Mouse (Mus musculus) intestine, embryonic 15.5 days (tissue): Measurements from ENCODE around the gene Pla1a. TPM values are rescaled to one million over a fixed set of nuclear protein-coding genes. Genes with fewer than 3 reads are reported as not detected.

Experiments
- ATAC-seq: fragments of 200-750 bp; cut with Nextera tagmentation; 2 replicates; pipeline ENCODE4 v1.8.0; 2017; ENCODE audit warnings: moderate TSS enrichment, moderate library complexity
- H3K27ac ChIP-seq: fragments of 300-500 bp; sonication (generic); 2 replicates; pipeline ENCODE4 v1.5.1; 2015; ENCODE audit warnings: mild to moderate bottlenecking, inconsistent platforms
- H3K27me3 ChIP-seq: fragments of 300-500 bp; sonication (generic); replicated peaks from 2 replicates; pipeline ENCODE4 v1.6.1; 2015; ENCODE audit warnings: inconsistent platforms
- H3K36me3 ChIP-seq: fragments of 300-500 bp; sonication (generic); 2 replicates; pipeline ENCODE4 v1.6.1; 2015; ENCODE audit warnings: inconsistent platforms
- H3K4me1 ChIP-seq: fragments of 300-500 bp; sonication (generic); replicated peaks from 2 replicates; pipeline ENCODE4 v1.6.1; 2015; ENCODE audit warnings: inconsistent platforms
- H3K4me2 ChIP-seq: fragments of 300-500 bp; sonication (generic); replicated peaks from 2 replicates; pipeline ENCODE4 v1.6.1; 2015; ENCODE audit warnings: mild to moderate bottlenecking, inconsistent platforms
- H3K4me3 ChIP-seq: fragments of 300-500 bp; sonication (generic); replicated peaks from 2 replicates; pipeline ENCODE4 v1.5.1; 2015; ENCODE audit warnings: inconsistent platforms
- H3K9ac ChIP-seq: fragments of 300-500 bp; sonication (generic); 2 replicates; pipeline ENCODE4 v1.6.1; 2015; ENCODE audit warnings: inconsistent platforms
- H3K9me3 ChIP-seq: fragments of 300-500 bp; sonication (generic); 2 replicates; pipeline ENCODE4 v1.6.1; 2016; ENCODE audit warnings: inconsistent platforms
- WGBS: fragments of 180-500 bp; shearing (Covaris S2); methylation state at CpG from one replicate; pipeline ENCODE4 v1.1.7; 2015; 5-methylcytosine and 5-hydroxymethylcytosine counted together
- polyA plus RNA-seq: library from polyadenylated mRNA; unstranded; fragments of >200 nt; fragmentation: Nextera tagmentation; extraction: Ambion mirVana; gene quantifications from 2 replicates; pipeline ENCODE4 v1.2.1, GENCODE M21; 2015

Gene Pla1a
- polyA plus RNA-seq, 1 experiment from 2014 or later = 1.3 TPM

- Histone ChIP-seq H3K9ac (no peak overlapping the region), H3K4me3 (no peak overlapping the region), H3K27me3 (no peaks in the 10 kb centered on the region), H3K4me2 (no peak overlapping the region), H3K27ac (no peak overlapping the region), H3K9me3 (no peaks in the 10 kb centered on the region), H3K36me3 (peaks cover 25% of the 10 kb centered on the region), H3K4me1 (no peaks in the 10 kb centered on the region)
- no peak for ATAC-seq
- 96% methylated on average over 7 of the region's 7 CpGs for WGBS
Measured at GRCm38 (mm10) chr16:38443721-38444464, 10.9 kb upstream of the Pla1a start.

DNA sequence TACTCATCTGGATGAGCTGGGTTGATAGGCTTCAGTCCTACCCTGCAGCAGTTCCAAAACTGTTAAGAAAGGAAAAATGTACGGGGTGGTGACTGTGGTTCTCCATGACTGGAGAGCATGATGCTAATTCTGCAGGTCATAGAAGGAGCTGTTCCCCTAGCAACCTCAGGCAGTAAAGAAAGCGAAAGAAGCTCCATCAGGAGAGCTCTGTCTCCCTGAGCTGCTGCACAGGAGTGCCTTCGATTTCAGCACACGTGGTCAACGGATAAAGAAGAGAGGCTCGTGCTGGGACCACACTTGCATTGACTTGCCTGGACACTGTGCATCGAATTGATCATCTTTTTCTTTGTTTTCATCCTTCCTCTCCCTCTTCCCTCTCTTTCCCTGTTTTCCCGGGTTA, 9.3 kb upstream of the Pla1a start:
- 79% methylated on average over 8 of the region's 8 CpGs for WGBS
- Histone ChIP-seq H3K4me2 (no peak overlapping the region), H3K27ac (no peak overlapping the region), H3K36me3 (peaks cover 22% of the 10 kb centered on the region), H3K4me1 (no peaks in the 10 kb centered on the region), H3K27me3 (no peaks in the 10 kb centered on the region), H3K4me3 (no peak overlapping the region), H3K9me3 (no peaks in the 10 kb centered on the region), H3K9ac (no peak overlapping the region)
- no peak for ATAC-seq

DNA sequence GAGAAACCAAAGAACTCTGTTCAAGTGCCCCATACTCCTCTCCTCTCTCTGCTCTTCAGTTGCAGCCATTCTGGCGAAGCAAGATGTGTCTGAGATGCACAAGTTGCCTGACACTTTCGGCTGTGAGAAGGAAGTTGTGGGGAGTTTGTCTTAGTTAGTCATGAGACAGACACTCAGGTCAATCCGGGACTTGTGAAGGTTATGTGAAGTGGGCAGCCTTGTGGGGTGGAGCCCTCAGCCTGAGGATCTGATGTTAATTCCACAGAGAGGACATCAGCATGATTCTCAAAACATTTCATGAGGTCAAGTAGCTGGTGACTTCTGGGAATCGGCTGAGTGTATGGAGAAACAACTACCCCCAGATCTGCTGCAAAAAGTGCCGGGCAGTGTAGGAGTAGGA, 8.7 kb upstream of the Pla1a start:
- H3K4me3 ChIP-seq = no peak overlapping the region
- whole genome bisulfite sequencing = 76% methylated on average over 5 of the region's 5 CpGs
- no peak overlapping the region for H3K9ac ChIP-seq
- H3K9me3 ChIP-seq = no peaks in the 10 kb centered on the region
- ATAC-seq = no peak
- no peak overlapping the region for H3K4me2 ChIP-seq
- H3K4me1 ChIP-seq = no peaks in the 10 kb centered on the region
- no peaks in the 10 kb centered on the region for H3K27me3 ChIP-seq
- H3K36me3 ChIP-seq = peaks cover 16% of the 10 kb centered on the region
- H3K27ac ChIP-seq = no peak overlapping the region

DNA sequence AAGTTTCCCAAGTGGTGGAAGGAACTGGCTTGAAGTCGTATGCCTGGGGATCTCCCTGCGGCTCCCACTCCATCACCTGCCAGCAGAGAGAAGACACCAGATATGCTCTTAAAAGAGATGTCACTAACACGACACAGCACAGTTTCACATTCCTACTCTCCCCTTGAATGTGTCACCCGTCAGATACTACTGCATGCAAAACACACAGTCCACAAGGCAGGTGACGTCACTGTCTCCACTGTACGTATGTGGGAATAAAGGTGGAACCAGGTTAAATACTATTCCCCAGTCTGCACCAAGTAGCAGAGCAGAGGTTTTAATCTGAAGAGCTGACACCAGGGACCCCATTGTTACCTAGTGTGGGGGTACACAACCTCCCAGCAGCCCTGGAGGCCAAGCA, 7.5 kb upstream of the Pla1a start:
- no peak for ATAC-seq

DNA sequence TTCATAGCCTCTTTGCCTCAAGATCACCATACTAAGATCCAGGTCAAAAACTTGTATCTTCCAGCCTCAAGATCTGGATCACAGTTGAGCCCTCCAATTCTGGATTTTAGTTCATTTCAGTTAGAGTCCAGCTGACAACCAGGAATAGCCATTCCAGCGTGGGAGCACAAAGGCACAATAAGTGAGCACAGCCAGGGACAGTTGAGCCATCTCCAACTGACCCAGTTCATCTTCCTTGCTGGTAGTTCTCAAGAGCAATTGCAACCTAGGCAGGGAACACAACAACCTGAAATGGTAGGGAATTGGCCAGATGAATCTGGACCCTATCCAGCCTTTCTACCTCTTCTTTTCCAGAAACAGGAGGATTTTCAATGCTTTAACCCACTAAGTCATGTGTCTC, 6.2 kb upstream of the Pla1a start:
- Histone ChIP-seq H3K4me1 (no peaks in the 10 kb centered on the region), H3K27me3 (no peaks in the 10 kb centered on the region), H3K4me3 (no peak overlapping the region), H3K27ac (no peak overlapping the region), H3K36me3 (no peaks in the 10 kb centered on the region), H3K9me3 (no peaks in the 10 kb centered on the region), H3K4me2 (no peak overlapping the region), H3K9ac (no peak overlapping the region)
- WGBS = 86% methylated on average over 1 of the region's 1 CpGs
- no peak for ATAC-seq

More for the DNA sequence above, 7.5 kb upstream of the Pla1a start:
- H3K27ac ChIP-seq = no peak overlapping the region
- H3K4me3 ChIP-seq = no peak overlapping the region
- no peak overlapping the region for H3K9ac ChIP-seq
- H3K9me3 ChIP-seq = no peaks in the 10 kb centered on the region
- H3K4me2 ChIP-seq = no peak overlapping the region
- whole genome bisulfite sequencing = 74% methylated on average over 6 of the region's 6 CpGs
- H3K27me3 ChIP-seq = no peaks in the 10 kb centered on the region
- no peaks in the 10 kb centered on the region for H3K4me1 ChIP-seq
- peaks cover 8% of the 10 kb centered on the region for H3K36me3 ChIP-seq

DNA sequence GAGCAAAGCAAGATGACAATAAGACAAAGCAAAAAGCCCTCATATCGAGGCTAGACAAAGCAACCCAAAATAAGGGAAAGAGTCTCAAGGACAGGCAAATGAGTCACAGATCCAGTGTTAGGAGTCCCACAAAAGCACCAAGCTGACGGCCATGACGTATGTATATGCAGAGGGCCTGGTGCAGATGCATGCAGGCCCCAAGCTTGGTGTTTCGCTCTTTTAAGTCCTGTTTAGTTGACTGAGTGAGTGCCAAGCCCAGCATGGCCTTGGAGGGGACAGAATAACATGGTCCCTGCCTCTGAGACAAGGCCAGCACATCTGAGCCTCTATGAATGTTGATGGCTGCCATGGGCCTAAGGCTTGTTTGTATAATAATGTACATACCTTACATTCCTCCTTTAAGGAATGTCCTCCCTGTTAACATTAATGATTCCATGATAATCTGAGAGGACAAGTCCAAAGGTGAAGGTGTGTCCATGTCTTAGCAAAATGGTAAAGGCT, 1.4 kb upstream of the Pla1a start:
- Histone ChIP-seq H3K36me3 (no peaks in the 10 kb centered on the region), H3K4me1 (0 out of 2 replicates have a peak, but pooled peaks cover 3% of the 10 kb centered on the region), H3K9ac (no peak overlapping the region), H3K27me3 (no peaks in the 10 kb centered on the region), H3K4me2 (no peak overlapping the region), H3K4me3 (no peak overlapping the region), H3K27ac (no peak overlapping the region), H3K9me3 (no peaks in the 10 kb centered on the region)
- no peak for ATAC-seq
- WGBS = 85% methylated on average over 4 of the region's 4 CpGs

DNA sequence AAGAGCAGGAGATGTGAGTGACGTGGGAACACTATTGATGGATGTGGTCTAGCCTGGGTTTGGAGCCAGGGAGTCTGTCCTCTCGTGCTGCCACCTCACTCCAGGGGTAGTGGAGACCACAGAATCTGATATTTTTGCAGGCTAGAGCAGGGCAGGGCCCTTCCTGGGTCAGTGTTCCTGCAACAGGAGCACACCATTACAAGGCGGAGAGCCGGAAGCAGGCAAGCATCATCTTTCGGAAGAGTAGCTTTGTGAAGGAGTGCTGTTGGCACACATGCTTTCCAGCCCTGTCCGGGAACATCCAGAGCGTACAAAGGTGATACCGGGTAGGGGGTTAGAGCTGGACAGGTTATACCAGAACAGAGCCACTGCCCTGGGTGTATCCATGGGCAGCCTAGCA, 569 bp upstream of the Pla1a start:
- Histone ChIP-seq H3K27ac (no peak overlapping the region), H3K27me3 (no peaks in the 10 kb centered on the region), H3K4me2 (no peak overlapping the region), H3K4me3 (no peak overlapping the region), H3K36me3 (no peaks in the 10 kb centered on the region), H3K4me1 (0 out of 2 replicates have a peak, but pooled peaks cover 3% of the 10 kb centered on the region), H3K9ac (no peak overlapping the region), H3K9me3 (no peaks in the 10 kb centered on the region)
- ATAC-seq = no peak
- 90% methylated on average over 8 of the region's 8 CpGs for WGBS

- 39% methylated on average over 13 of the region's 13 CpGs for WGBS
- H3K4me3 ChIP-seq = no peak overlapping the region
- H3K9me3 ChIP-seq = no peaks in the 10 kb centered on the region
- ATAC-seq = no peak
- no peaks in the 10 kb centered on the region for H3K36me3 ChIP-seq
- 0 out of 2 replicates have a peak, but pooled peaks cover 3% of the 10 kb centered on the region for H3K4me1 ChIP-seq
- H3K27me3 ChIP-seq = no peaks in the 10 kb centered on the region
- no peak overlapping the region for H3K27ac ChIP-seq
- peak overlapping the region; percentile 9; the same call in 1 of the 2 replicates for H3K4me2 ChIP-seq
- H3K9ac ChIP-seq = no peak overlapping the region
Measured at GRCm38 (mm10) chr16:38431446-38432185, 1.3 kb downstream of the Pla1a start.

- no peak overlapping the region for H3K4me3 ChIP-seq
- H3K4me1 ChIP-seq = no peaks in the 10 kb centered on the region
- no peaks in the 10 kb centered on the region for H3K27me3 ChIP-seq
- H3K9ac ChIP-seq = no peak overlapping the region
- H3K27ac ChIP-seq = no peak overlapping the region
- H3K4me2 ChIP-seq = no peak overlapping the region
- 80% methylated on average over 1 of the region's 1 CpGs for WGBS
- ATAC-seq = no peak
- no peaks in the 10 kb centered on the region for H3K9me3 ChIP-seq
- H3K36me3 ChIP-seq = no peaks in the 10 kb centered on the region
Measured at GRCm38 (mm10) chr16:38425799-38426198, 7.1 kb downstream of the Pla1a start.

DNA sequence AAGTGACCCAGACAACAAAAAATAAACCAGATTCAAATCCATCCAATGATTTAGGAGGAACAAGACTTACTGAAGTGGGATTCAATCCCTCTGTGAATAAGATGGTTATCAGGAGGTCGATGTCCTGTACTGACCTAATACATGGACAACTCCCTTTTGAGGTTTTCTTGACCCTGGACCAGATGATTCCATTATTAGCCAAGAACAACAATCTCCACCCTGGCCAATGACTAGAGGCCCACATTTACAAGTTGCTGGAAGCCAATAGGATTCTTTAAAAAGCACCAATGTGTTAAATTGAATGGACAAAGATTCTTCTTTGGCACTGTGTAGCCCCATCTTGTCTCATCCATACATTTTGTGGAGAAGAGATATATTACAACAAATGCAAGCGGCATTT, 7.6 kb downstream of the Pla1a start:
- Histone ChIP-seq H3K4me3 (no peak overlapping the region), H3K27me3 (no peaks in the 10 kb centered on the region), H3K4me2 (no peak overlapping the region), H3K27ac (no peak overlapping the region), H3K4me1 (no peaks in the 10 kb centered on the region), H3K9me3 (no peaks in the 10 kb centered on the region), H3K9ac (no peak overlapping the region), H3K36me3 (no peaks in the 10 kb centered on the region)
- 89% methylated on average over 2 of the region's 2 CpGs for WGBS
- no peak for ATAC-seq

DNA sequence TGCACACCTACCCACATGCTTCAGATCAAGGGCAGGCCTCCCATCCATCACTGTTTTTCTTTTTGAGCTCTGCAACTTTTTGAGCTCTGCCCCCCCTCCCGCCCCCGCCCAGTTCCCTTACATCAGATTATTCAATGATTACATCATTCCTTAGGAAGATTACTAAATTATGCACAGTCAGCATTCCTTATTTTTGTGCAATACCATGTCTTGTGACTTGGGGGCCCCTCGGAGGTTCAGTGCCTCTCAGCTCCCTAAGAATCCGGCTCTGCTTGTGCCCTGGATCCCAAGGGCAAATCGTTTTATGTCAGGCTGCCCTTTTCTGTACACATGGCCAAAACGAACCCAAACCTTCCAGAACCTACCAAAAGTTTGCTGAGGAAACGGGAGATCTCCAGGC, 18.0 kb downstream of the Pla1a start:
- H3K4me2 ChIP-seq = no peak overlapping the region
- H3K9ac ChIP-seq = no peak overlapping the region
- no peaks in the 10 kb centered on the region for H3K36me3 ChIP-seq
- no peak for ATAC-seq
- no peak overlapping the region for H3K4me3 ChIP-seq
- WGBS = 76% methylated on average over 7 of the region's 7 CpGs
- H3K27me3 ChIP-seq = no peaks in the 10 kb centered on the region
- H3K4me1 ChIP-seq = no peaks in the 10 kb centered on the region
- no peaks in the 10 kb centered on the region for H3K9me3 ChIP-seq
- no peak overlapping the region for H3K27ac ChIP-seq

GRCm38 (mm10) chr16:38408416-38408815, 24.5 kb downstream of the Pla1a start:
- 93% methylated on average over 8 of the region's 8 CpGs for WGBS
- no peak for ATAC-seq

More at GRCm38 (mm10) chr16:38408416-38408815, 24.5 kb downstream of the Pla1a start:
- Histone ChIP-seq H3K36me3 (no peaks in the 10 kb centered on the region), H3K27ac (no peak overlapping the region), H3K27me3 (no peaks in the 10 kb centered on the region), H3K9ac (no peak overlapping the region), H3K4me3 (no peak overlapping the region), H3K4me2 (no peak overlapping the region), H3K4me1 (no peaks in the 10 kb centered on the region), H3K9me3 (no peaks in the 10 kb centered on the region)
